Mouse (Mus musculus) hindlimb bud, embryonic 11.5 days (tissue): Measurements from ENCODE around the gene Engase.

Experiments used
- DNase-seq: peaks from one replicate; pipeline ENCODE4 v3.0.0-alpha.2; 2012; ENCODE audit warnings: low read depth, low spot score; ENCODE audit errors: extremely low spot score

Gene Engase

GRCm38 (mm10) chr11:118453886-118454671 is 22.6 kb upstream of the Engase start:
- no peak for DNase-seq

- no peak for DNase-seq
Observed at GRCm38 (mm10) chr11:118455788-118456187, 20.8 kb upstream of the Engase start.

- no peak for DNase-seq
Observed at GRCm38 (mm10) chr11:118456937-118457336, 19.7 kb upstream of the Engase start.

- DNase-seq, result no peak
Observed at GRCm38 (mm10) chr11:118459051-118459450, 17.6 kb upstream of the Engase start.

- DNase-seq, result no peak
Observed at GRCm38 (mm10) chr11:118459536-118459935, 17.1 kb upstream of the Engase start.

- no peak for DNase-seq
Observed at GRCm38 (mm10) chr11:118460280-118460679, 16.3 kb upstream of the Engase start.

- DNase-seq, result no peak
Observed at GRCm38 (mm10) chr11:118467441-118468035, 9.1 kb upstream of the Engase start.

- DNase-seq, result no peak
Observed at GRCm38 (mm10) chr11:118469509-118470160, 7.0 kb upstream of the Engase start.

- no peak for DNase-seq
Observed at GRCm38 (mm10) chr11:118470234-118470966, 6.2 kb upstream of the Engase start.

- no peak for DNase-seq
Observed at GRCm38 (mm10) chr11:118471676-118472075, 5.0 kb upstream of the Engase start.

GRCm38 (mm10) chr11:118473161-118473560 is 3.5 kb upstream of the Engase start:
- no peak for DNase-seq

- no peak for DNase-seq
Observed at GRCm38 (mm10) chr11:118473842-118474500, 2.7 kb upstream of the Engase start.

- DNase-seq, result no peak
Observed at GRCm38 (mm10) chr11:118475496-118476083, 1.0 kb upstream of the Engase start.

- no peak for DNase-seq
Observed at GRCm38 (mm10) chr11:118479776-118480175, 3.1 kb downstream of the Engase start.

- no peak for DNase-seq
Observed at GRCm38 (mm10) chr11:118481231-118481630, 4.6 kb downstream of the Engase start.

- DNase-seq, result no peak
Observed at GRCm38 (mm10) chr11:118481751-118482150, 5.1 kb downstream of the Engase start.

GRCm38 (mm10) chr11:118484169-118484568 is 7.5 kb downstream of the Engase start:
- DNase-seq, result no peak

GRCm38 (mm10) chr11:118485338-118485737 is 8.7 kb downstream of the Engase start:
- no peak for DNase-seq

- no peak for DNase-seq
Observed at GRCm38 (mm10) chr11:118485780-118486179, 9.2 kb downstream of the Engase start.

GRCm38 (mm10) chr11:118486281-118486680 is 9.7 kb downstream of the Engase start:
- no peak for DNase-seq
